Comparison of ENCODE assay signal across 8 mouse cellular contexts in the genomic region with DNA sequence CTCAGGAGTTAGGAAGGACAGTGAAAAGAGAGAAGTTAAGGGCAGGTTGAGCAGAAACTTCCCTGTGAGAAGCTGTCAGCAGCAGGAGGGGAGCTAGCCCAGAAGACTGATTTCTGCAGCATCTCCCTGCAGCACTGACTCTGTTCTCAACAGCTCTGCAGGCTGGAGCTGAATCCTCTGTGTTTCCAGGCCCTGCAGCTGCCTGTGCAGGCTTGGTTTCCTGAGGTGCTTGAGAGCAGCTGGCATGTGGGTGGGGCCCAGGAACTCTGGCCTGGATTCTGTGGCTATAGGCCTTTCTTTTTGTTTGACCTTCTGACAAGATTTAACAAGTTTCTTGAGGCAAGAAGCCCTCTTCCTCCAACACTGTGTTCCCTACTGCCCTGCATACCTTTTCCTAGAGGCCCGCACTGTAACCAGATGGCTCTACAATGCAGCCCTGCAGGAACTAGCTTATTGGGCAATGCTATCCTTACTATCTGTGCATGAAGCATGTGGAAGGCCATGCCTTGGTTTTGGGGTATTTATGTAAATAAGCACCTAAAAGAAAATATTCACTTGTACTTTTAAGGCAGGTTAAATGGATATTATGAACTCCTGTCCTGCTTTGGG. TPM values are rescaled to one million over a fixed set of nuclear protein-coding genes. Genes with fewer than 3 reads are reported as not detected.
DNase-seq lines count a peak whose midpoint lies in the region; ATAC-seq lines count a peak whose summit lies in the region.

No protein-coding gene starts in this region.

- peak; percentile 57 for DNase-seq in embryo, embryonic 10.5 days (ENCODE audit: low spot score)
- peak; percentile 14 to 37 for DNase-seq in heart, postnatal 14 days
- peak; percentile 55 for DNase-seq in lung, postnatal 36 days
- no peak for DNase-seq in layer of hippocampus, postnatal 10 days (ENCODE audit: low spot score in 2 of 2)
- DNase-seq in right cerebral cortex, postnatal 25 days: no peak

- no peaks in the 10 kb centered on the region for H3K9me3 ChIP-seq in kidney, embryonic 16.5 days (ENCODE audit: low read length)
- no peaks in the 10 kb centered on the region for H3K9me3 ChIP-seq in kidney, embryonic 14.5 days (ENCODE audit: control insufficient read depth, low read length)
- no peaks in the 10 kb centered on the region for H3K9me3 ChIP-seq in kidney, embryonic 15.5 days (replicated peaks)

- no peaks in the 10 kb centered on the region for H3K4me1 ChIP-seq in kidney, embryonic 16.5 days (ENCODE audit: insufficient read depth, low read length)
- H3K4me1 ChIP-seq in kidney, embryonic 14.5 days (ENCODE audit: control insufficient read depth, insufficient read depth, low read length): no peaks in the 10 kb centered on the region
- H3K4me1 ChIP-seq in kidney, embryonic 15.5 days: peaks cover 4% of the 10 kb centered on the region; the same call in 1 of the 2 replicates

- intact Hi-C loops in heart, postnatal 14 days (cut with DNase I): no loop called here

- H3K4me2 ChIP-seq in kidney, embryonic 16.5 days (replicated peaks; ENCODE audit: low read depth, low read length): no peak overlapping the region
- H3K4me2 ChIP-seq in kidney, embryonic 14.5 days (replicated peaks; ENCODE audit: low read depth, low read length): no peak overlapping the region
- H3K4me2 ChIP-seq in kidney, embryonic 15.5 days: no peak overlapping the region

- no peak overlapping the region for H3K4me3 ChIP-seq in kidney, embryonic 16.5 days (ENCODE audit: low read length)
- no peak overlapping the region for H3K4me3 ChIP-seq in kidney, embryonic 14.5 days (ENCODE audit: low read length)
- H3K4me3 ChIP-seq in kidney, embryonic 15.5 days (replicated peaks): no peak overlapping the region

- ATAC-seq in kidney, embryonic 16.5 days (ENCODE audit: low FRiP score, low TSS enrichment): peak; percentile 42; the same call in 1 of the 2 replicates
- ATAC-seq in kidney, embryonic 14.5 days (ENCODE audit: low FRiP score, low TSS enrichment): no peak
- no peak for ATAC-seq in kidney, embryonic 15.5 days (replicated peaks; ENCODE audit: low FRiP score)

- no peak overlapping the region for H3K9ac ChIP-seq in kidney, embryonic 16.5 days (replicated peaks; ENCODE audit: low read length)
- no peak overlapping the region for H3K9ac ChIP-seq in kidney, embryonic 14.5 days (ENCODE audit: low read depth, low read length)
- no peak overlapping the region for H3K9ac ChIP-seq in kidney, embryonic 15.5 days

- H3K27ac ChIP-seq in kidney, embryonic 16.5 days (ENCODE audit: low read length): no peak overlapping the region
- no peak overlapping the region for H3K27ac ChIP-seq in kidney, embryonic 14.5 days (ENCODE audit: low read depth, low read length)
- no peak overlapping the region for H3K27ac ChIP-seq in kidney, embryonic 15.5 days

- no peaks in the 10 kb centered on the region for H3K36me3 ChIP-seq in kidney, embryonic 16.5 days (ENCODE audit: insufficient read depth, low read length)
- H3K36me3 ChIP-seq in kidney, embryonic 14.5 days (ENCODE audit: control insufficient read depth, insufficient read depth, low read length): no peaks in the 10 kb centered on the region
- no peaks in the 10 kb centered on the region for H3K36me3 ChIP-seq in kidney, embryonic 15.5 days

- no peaks in the 10 kb centered on the region for H3K27me3 ChIP-seq in kidney, embryonic 16.5 days (ENCODE audit: insufficient read depth, low read length)
- H3K27me3 ChIP-seq in kidney, embryonic 14.5 days (ENCODE audit: control insufficient read depth, insufficient read depth, low read length): no peaks in the 10 kb centered on the region
- H3K27me3 ChIP-seq in kidney, embryonic 15.5 days: no peaks in the 10 kb centered on the region

- WGBS in kidney, embryonic 16.5 days: 67% methylated on average over 1 of the region's 1 CpGs
- WGBS in kidney, embryonic 14.5 days: 74% methylated on average over 1 of the region's 1 CpGs
- WGBS in kidney, embryonic 15.5 days: 85% methylated on average over 1 of the region's 1 CpGs

RNA-seq across cellular contexts. Expression of a gene that starts 53.1 kb away (rescaled TPM):
- polyA plus RNA-seq in kidney, embryonic 16.5 days (2015; fragmentation: Nextera tagmentation; extraction: Ambion mirVana): 4.3 and 4.6 TPM in 2 replicates
- 5.1 and 7.3 TPM in 2 replicates for polyA plus RNA-seq in kidney, embryonic 14.5 days (2014; fragmentation: Nextera tagmentation; extraction: Ambion mirVana)
- total RNA-seq in heart, postnatal 14 days (2021): 10 to 100 TPM; 43.7 to 49.2 TPM
- 10 to 100 TPM; 70.4 to 72.8 TPM for total RNA-seq in layer of hippocampus, postnatal 10 days (2021)
- 3.9 and 5.2 TPM in 2 replicates for polyA plus RNA-seq in kidney, embryonic 15.5 days (2015; fragmentation: Nextera tagmentation; extraction: Ambion mirVana)

Comparison
In these comparisons a context has a peak if more than half of its experiments do, and no peak if none do; other contexts are left out.
1. DNase-seq: peak in embryo, embryonic 10.5 days (single experiment), heart, postnatal 14 days (2 of 2) and lung, postnatal 36 days (single experiment); none in layer of hippocampus, postnatal 10 days (0 of 2) and right cerebral cortex, postnatal 25 days (single experiment).